Mouse (Mus musculus) ES-E14 (cell line): ENCODE results near the gene Prpsap1. TPM values are rescaled to one million over a fixed set of nuclear protein-coding genes. Genes with fewer than 3 reads are reported as not detected.
A peak's percentile ranks its signal among the peaks of the same experiment; 100 is the strongest.

Experiments used
- DNase-seq: peaks from one replicate; pipeline ENCODE4 v3.0.0-alpha.2; 2013; ENCODE audit warnings: low read depth, low spot score
- H3K27ac ChIP-seq: 2 replicates; pipeline ENCODE4 v1.5.1; 2012; ENCODE audit warnings: low read depth, mild to moderate bottlenecking, low read length, moderate library complexity, mixed read lengths; ENCODE audit not compliant: poor library complexity, insufficient read depth, severe bottlenecking
- H3K36me3 ChIP-seq: 2 replicates; pipeline ENCODE4 v1.6.1; 2012; ENCODE audit warnings: mild to moderate bottlenecking, low read length, moderate library complexity, mixed read lengths; ENCODE audit not compliant: control insufficient read depth, poor library complexity, insufficient read depth, severe bottlenecking
- H3K4me1 ChIP-seq, 2 experiments: fragments of 150-350 bp in 1 of 2; sonication (generic) in 1 of 2; 2 replicates each; pipeline ENCODE4 v1.6.1; 2012; ENCODE audit warnings: low read length in 2 of 2, mild to moderate bottlenecking in 1 of 2, mixed read lengths in 1 of 2; ENCODE audit not compliant: control insufficient read depth in 2 of 2, insufficient read depth in 2 of 2, poor library complexity in 1 of 2
- H3K4me3 ChIP-seq, 2 experiments: fragments of 150-350 bp in 1 of 2; sonication (generic) in 1 of 2; 2 replicates each; pipeline ENCODE4 v1.5.1; 2012; ENCODE audit warnings: low read length in 2 of 2, low read depth in 1 of 2, mild to moderate bottlenecking in 1 of 2, mixed read lengths in 1 of 2; ENCODE audit not compliant: insufficient read depth in 1 of 2, poor library complexity in 1 of 2, severe bottlenecking in 1 of 2
- H3K9ac ChIP-seq: 2 replicates; pipeline ENCODE4 v1.6.1; 2012; ENCODE audit warnings: low read depth, mild to moderate bottlenecking, low read length, mixed read lengths; ENCODE audit not compliant: poor library complexity, insufficient read depth, severe bottlenecking
- H3K9me3 ChIP-seq: fragments of 150-350 bp; sonication (generic); 2 replicates; pipeline ENCODE4 v1.6.1; 2012; ENCODE audit warnings: low read depth, mild to moderate bottlenecking, low read length; ENCODE audit not compliant: control insufficient read depth, insufficient read depth
- CHD2 ChIP-seq: IDR thresholded peaks from 2 replicates; pipeline ENCODE4 v1.6.1; 2014; ENCODE audit warnings: mild to moderate bottlenecking, low read depth, low read length, inconsistent platforms
- HCFC1 ChIP-seq: IDR thresholded peaks from 2 replicates; pipeline ENCODE4 v1.6.1; 2012; ENCODE audit warnings: low read length, inconsistent platforms, borderline replicate concordance; ENCODE audit not compliant: insufficient read depth
- MAFK ChIP-seq: IDR thresholded peaks from 2 replicates; pipeline ENCODE4 v1.6.1; 2014; ENCODE audit warnings: mild to moderate bottlenecking, low read depth, low read length, inconsistent platforms; ENCODE audit not compliant: insufficient read depth
- ZC3H11A ChIP-seq: IDR thresholded peaks from 2 replicates; pipeline ENCODE4 v1.6.1; 2012; ENCODE audit warnings: low read depth, mild to moderate bottlenecking, inconsistent platforms, low read length, borderline replicate concordance
- ZNF384 ChIP-seq: IDR thresholded peaks from 2 replicates; pipeline ENCODE4 v1.6.1; 2012; ENCODE audit warnings: low read depth, low read length, inconsistent platforms
- in situ Hi-C, 2 experiments: fragments of 600-800 bp; cut with MboI; formaldehyde crosslinking; loops; one replicate each; pipeline ENCODE4 v1.15.1; 2025; ENCODE audit warnings: low sequenced_read_pairs in 2 of 2, inconsistent platforms in 1 of 2; ENCODE audit not compliant: unreplicated experiment in 2 of 2
- total RNA-seq: library from RNA; depleted of rRNA; stranded (reverse); fragments of 300-350 nt; gene quantifications from 2 replicates; pipeline ENCODE4 v1.2.3, GENCODE M21; 2012

Gene Prpsap1
- total RNA-seq, 1 experiment: 121 TPM

DNA sequence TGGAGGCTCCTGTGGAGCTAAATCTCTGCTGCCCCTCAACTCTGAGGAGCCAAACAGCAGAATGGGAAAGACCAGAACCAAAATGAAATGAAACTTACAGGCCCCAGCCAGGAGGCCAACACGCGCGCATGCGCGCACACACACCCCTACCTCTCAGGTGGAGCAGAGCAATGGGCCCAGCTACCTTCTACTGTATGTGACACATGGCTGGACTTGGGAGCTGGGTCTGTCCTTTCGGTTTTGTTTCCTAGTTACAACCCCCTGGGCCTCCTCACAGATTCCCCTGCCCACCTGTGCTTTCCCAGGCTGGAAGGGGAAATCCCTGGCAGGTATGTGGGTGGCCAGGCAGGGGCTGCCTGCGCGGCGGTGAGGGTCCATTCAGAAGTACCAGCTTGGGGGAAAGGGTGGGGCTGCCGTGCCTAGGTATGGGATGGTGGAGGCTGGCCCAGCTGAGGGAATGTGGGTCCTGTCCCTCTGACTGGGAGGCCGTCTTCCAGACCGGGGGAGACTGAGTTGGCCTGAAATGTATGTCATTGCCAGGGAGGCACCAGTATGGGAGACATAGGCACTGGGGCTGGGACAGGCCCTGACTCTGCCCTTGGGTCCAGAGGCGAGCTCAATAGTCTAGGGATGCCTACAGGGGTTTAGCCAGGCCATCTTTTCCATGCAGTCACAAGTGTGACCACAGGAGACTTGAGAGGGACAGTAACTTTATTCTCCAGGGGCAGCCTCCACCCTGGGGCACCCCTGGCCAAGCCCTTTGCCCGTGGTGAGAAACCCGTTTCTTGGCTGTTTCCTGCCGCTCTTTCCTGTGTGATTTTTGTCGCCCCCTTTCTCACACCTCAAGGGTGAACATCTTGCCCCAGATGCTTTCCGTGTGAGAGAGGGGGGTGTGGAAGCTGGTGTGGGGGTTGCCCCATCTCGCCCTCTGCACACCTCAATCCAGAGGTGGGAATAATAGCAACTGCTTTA is 54.4 kb downstream of the Prpsap1 start:
- DNase-seq: no peak
- TF ChIP-seq ZC3H11A (no peak), HCFC1 (no peak), CHD2 (no peak), MAFK (no peak), ZNF384 (no peak)
- Histone ChIP-seq H3K27ac (no peak overlapping the region), H3K9ac (no peak overlapping the region), H3K4me1 (peaks cover 0 to 42% of the 10 kb centered on the region in 2 experiments; a peak in 3 of 4 replicates), H3K36me3 (peaks cover 37% of the 10 kb centered on the region), H3K9me3 (no peaks in the 10 kb centered on the region), H3K4me3 (no peak overlapping the region)
- in situ Hi-C loops: loop anchor here in 1 of 2 experiments (10.0 kb wide), 1 partner anchor 125 kb away; no protein-coding TSS in a partner anchor

GRCm38 (mm10) chr11:116437541-116437940 is 56.5 kb downstream of the Prpsap1 start:
- Histone ChIP-seq H3K9me3 (no peaks in the 10 kb centered on the region), H3K4me3 (peak overlapping the region; percentile 13 to 78; a peak in 3 of 4 replicates), H3K27ac (peak overlapping the region; percentile 71), H3K36me3 (peaks cover 37% of the 10 kb centered on the region), H3K4me1 (peaks cover 5 to 29% of the 10 kb centered on the region in 2 experiments), H3K9ac (peak overlapping the region; percentile 84)
- TF ChIP-seq ZNF384 (no peak), ZC3H11A (no peak), MAFK (no peak), HCFC1 (no peak), CHD2 (no peak)
- DNase-seq: no peak
- in situ Hi-C loops: no loop called here

- Histone ChIP-seq H3K27ac (peak overlapping the region; percentile 86), H3K9me3 (no peaks in the 10 kb centered on the region), H3K36me3 (peaks cover 37% of the 10 kb centered on the region), H3K4me1 (peaks cover 11 to 24% of the 10 kb centered on the region in 2 experiments), H3K9ac (peak overlapping the region; percentile 84), H3K4me3 (peak overlapping the region; percentile 38 to 78)
- in situ Hi-C loops: no loop called here
- no peak for DNase-seq
- TF ChIP-seq HCFC1: no peak
- TF ChIP-seq MAFK: no peak
- TF ChIP-seq CHD2: no peak
- no peak for TF ChIP-seq ZC3H11A
- no peak for TF ChIP-seq ZNF384
Observed at GRCm38 (mm10) chr11:116436725-116437331, 57.2 kb downstream of the Prpsap1 start.

- Histone ChIP-seq H3K9me3 (no peaks in the 10 kb centered on the region), H3K27ac (peak overlapping the region; percentile 86), H3K36me3 (peaks cover 37% of the 10 kb centered on the region), H3K4me3 (peak overlapping the region; percentile 78 to 97), H3K9ac (peak overlapping the region; percentile 84), H3K4me1 (peaks cover 11 to 26% of the 10 kb centered on the region in 2 experiments)
- no peak for TF ChIP-seq MAFK
- TF ChIP-seq HCFC1: no peak
- no peak for TF ChIP-seq ZC3H11A
- no peak for TF ChIP-seq ZNF384
- TF ChIP-seq CHD2: no peak
- DNase-seq: no peak
- in situ Hi-C loops: no loop called here
Observed at GRCm38 (mm10) chr11:116435992-116436724, 57.8 kb downstream of the Prpsap1 start.
